Mouse (Mus musculus): ENCODE data around the gene Nuak2.
"Not testable (repeated sequence)": the region's sequence is repeated elsewhere in the genome, so short reads cannot be mapped to it uniquely, and the experiment has no call there.

The Nuak2 gene

GRCm38 (mm10) chr1:132315889-132316624 is at the start of gene Nuak2:
Gene Nuak2, plus strand, starts transcription at chr1:132316126.
- peak; percentile 84 for DNase-seq (ENCODE audit: low read depth, low spot score)

GRCm38 (mm10) chr1:132266791-132267557 is 49.0 kb upstream of the Nuak2 start:
- no peak for DNase-seq (ENCODE audit: low read depth, low spot score)

GRCm38 (mm10) chr1:132267959-132268358 is 48.0 kb upstream of the Nuak2 start:
- no peak for DNase-seq (ENCODE audit: low read depth, low spot score)

GRCm38 (mm10) chr1:132268418-132269060 is 47.4 kb upstream of the Nuak2 start:
- no peak for DNase-seq (ENCODE audit: low read depth, low spot score)

DNA sequence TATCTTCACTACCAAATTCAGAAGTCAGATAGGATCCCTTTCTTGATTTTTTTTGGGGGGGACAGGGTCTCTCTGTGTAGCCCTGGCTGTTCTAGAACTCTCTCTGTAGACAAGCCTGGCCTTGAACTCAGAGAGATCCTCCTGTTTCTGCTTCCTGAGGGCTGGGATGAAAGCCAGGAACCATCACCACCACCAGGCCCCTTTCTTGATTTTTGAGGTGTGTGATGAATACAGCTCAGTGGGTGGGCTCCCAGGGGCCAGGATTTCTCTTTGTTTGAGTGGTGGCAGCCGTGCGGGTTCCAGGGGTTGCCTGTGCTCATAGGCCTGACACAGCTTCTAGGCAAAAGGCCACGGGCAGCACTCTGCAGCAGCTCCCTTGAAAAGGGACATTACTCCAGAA is 44.7 kb upstream of the Nuak2 start:
- DNase-seq (ENCODE audit: low read depth, low spot score): no peak

GRCm38 (mm10) chr1:132276694-132277093 is 39.2 kb upstream of the Nuak2 start:
- no peak for DNase-seq (ENCODE audit: low read depth, low spot score)

GRCm38 (mm10) chr1:132277124-132277523 is 38.8 kb upstream of the Nuak2 start:
- no peak for DNase-seq (ENCODE audit: low read depth, low spot score)

GRCm38 (mm10) chr1:132280636-132281035 is 35.3 kb upstream of the Nuak2 start:
- not testable (repeated sequence) for DNase-seq (ENCODE audit: low read depth, low spot score)

DNA sequence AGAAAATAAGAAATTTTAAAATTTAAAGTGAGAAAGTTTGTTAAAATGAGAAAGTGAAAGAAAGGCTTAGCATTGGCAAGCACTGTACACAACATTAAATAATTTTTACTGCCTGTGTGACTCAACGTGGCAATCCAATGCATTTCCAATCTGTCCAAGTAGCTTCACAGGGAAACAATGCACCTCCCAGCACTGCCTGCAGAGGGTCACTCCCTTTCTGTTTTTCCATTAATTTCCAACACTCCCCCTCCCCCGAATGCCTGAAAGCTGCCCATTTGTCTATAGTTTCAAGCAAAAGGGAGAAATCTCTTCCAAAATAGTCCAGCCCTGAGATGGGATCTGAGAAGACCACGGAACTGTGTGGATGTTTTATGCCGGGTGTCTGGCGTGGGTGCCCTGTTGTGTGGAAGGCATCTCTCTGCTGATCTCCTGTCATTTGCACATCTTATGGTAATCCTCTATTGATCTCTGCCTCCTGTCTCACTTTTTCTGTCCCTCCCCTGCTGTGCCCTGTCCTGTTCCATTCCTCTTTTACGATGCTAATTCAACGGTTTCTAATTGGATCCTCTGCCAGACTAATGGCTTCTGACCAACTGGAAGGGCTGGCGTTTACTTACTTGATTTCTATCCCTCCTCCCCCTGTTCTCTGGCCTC is 34.3 kb upstream of the Nuak2 start:
- DNase-seq (ENCODE audit: low read depth, low spot score): no peak

- no peak for DNase-seq (ENCODE audit: low read depth, low spot score)
These were observed 33.8 kb upstream of the Nuak2 start for GRCm38 (mm10) chr1:132282177-132282536.

DNA sequence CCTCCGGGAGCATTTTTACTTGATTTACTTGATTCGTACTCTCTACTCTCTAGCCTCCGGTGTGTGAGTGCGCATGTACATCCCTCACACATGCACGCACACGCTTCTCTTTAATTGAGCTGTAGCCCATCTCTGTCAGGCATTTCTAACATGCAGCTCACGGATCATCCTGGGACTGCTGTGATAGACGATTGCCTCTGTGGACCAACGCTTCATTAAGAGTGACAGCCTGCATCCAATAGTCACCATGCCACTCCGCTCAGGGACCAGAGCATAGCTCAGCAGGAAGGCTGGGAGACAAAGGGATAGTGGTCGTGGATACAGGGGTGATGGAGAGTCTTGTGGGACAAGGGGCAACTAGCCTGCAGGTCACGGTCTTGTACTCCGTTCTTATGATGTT is 32.9 kb upstream of the Nuak2 start:
- DNase-seq (ENCODE audit: low read depth, low spot score): no peak

- no peak for DNase-seq (ENCODE audit: low read depth, low spot score)
These were observed 29.2 kb upstream of the Nuak2 start for GRCm38 (mm10) chr1:132286735-132287134.

DNA sequence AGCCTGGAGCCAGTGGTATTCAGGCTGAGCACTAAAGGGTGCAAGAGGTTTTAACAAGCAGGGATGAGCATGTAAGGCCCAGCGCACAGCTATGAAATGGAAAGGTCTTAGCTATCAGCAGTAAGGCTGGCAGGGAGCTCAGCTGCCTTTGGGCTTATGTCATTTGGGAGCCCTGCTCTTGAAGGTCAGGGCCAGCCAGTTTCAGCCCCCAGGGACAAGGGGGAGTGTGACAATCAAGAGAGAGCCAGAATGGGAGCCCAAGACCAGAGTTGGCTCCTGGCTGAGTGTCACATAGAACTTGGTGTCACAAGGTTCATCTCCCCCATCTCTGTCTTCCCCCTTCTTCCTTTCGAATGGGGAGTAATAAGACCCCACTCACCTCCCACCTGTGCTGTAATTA is 28.5 kb upstream of the Nuak2 start:
- no peak for DNase-seq (ENCODE audit: low read depth, low spot score)

- no peak for DNase-seq (ENCODE audit: low read depth, low spot score)
These were observed 27.9 kb upstream of the Nuak2 start for GRCm38 (mm10) chr1:132287991-132288451.

DNA sequence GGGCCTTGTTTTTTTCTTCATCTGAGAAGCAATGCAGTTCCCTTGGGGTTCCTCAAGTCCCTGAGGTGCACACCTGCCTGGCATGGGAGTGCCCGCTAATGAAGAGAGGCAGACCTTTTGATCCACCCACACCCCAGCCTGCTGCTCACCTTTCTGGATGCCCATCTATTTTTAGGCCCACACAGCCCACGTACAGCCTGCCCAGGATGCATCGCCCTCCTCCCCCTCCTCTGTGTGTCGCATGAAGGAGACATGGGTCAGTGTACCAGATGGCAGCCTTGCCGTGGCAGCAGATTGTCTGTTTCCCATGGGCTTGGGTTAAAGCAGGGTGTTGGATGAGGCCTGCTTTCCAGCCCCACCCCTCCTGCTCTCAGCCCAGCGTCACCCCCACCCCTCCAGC is 26.0 kb upstream of the Nuak2 start:
- no peak for DNase-seq (ENCODE audit: low read depth, low spot score)

DNA sequence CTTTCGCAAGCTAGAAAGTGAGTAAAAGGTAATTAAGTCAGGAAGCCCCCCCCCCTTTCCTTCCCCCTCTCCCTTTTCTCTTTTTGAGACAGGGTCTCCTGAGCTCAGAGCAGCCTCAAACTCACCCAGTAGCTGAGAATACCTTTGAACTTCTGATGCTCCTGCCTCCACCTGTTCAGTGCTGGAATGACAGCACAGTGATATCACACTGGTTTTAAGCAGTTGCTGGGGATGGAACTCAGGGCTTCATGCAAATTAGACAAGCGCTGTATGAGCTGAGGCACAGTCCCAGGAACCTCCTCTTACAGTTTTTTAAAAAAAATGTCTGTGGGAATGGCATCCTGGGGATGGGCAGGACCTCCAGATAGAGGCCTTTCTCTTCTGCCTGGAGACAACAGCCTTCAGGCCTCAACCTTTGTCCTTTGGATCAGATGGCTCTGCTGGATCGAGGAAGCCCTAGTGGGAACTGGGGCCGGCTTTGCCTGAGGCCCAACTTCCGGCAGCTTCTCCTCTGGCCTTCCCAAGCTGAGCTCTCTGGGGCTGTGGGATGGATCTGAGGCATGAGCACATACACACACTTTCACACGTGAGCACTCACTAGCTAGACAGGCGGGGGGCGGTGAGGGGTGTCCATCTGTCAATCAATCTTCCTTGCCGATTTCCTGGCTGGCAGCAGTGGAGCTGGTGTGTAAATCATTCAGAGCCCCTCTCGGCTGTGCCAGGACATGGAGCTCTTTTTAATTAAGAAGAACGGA is 24.8 kb upstream of the Nuak2 start:
- DNase-seq (ENCODE audit: low read depth, low spot score): no peak

GRCm38 (mm10) chr1:132291706-132292105 is 24.2 kb upstream of the Nuak2 start:
- no peak for DNase-seq (ENCODE audit: low read depth, low spot score)

DNA sequence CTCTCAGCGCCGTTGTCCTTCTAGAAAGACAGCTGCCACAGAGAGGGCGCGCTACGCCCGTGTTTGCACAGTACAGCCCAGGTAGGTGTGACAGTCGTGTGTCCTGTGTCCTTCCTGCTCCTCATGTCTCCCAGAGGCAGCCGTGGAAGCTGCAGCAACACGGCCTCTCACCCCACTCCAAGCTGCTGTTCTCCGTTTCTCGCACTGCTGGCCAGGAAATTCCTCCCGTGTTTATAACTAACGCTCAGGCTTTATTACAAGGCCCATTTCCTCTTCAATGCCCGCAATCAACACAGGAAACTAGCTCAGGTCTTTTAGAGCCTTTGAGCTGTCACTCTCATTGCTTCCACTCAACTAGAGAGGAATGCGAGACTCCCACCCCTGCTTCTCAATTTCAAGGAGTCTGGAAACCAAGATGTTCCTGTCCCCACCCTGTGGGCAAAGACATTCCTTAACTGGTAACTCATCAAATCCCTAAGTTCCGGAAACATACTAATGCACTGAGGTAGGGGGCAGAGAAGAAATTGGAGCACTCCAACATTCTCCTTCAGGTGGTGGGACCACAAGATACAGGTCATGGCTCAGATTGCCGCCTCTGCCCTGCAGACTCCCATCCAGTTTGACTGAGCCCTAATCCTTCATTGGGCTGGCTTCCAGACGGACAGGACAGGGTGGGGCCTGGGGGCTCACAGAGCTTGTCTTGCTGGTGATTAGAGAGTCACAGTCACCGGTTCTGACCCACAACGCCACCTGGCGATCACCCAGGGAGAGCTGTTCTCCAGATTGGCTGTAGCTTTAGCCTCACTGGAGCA is 23.4 kb upstream of the Nuak2 start:
- DNase-seq (ENCODE audit: low read depth, low spot score): no peak

GRCm38 (mm10) chr1:132295506-132295905 is 20.4 kb upstream of the Nuak2 start:
- DNase-seq (ENCODE audit: low read depth, low spot score): no peak

- DNase-seq (ENCODE audit: low read depth, low spot score): no peak
These were observed 19.9 kb upstream of the Nuak2 start for GRCm38 (mm10) chr1:132296051-132296450.
